Mouse (Mus musculus): ENCODE data around the gene Il12rb2.

DNA sequence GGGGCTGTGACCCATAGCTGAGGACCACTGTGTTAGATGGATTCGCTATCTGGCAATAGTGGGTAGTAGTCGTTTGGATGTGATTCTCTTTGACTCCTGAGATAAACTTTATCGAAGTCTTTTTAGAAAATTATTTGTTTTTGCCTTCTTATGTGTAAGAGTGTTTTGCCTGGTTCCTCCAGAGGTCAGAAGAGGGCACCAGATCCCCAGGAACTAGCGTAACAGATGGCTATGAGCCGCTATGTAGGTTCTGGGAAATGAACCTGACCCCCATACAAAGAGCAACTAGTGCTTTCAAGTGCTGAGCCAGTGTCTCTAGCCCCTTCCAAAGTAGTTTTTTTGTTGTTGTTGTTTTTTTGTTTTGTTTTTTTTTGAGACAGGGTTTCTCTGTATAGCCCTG is 79.9 kb downstream of the Il12rb2 start:
- peak; percentile 56 for TF ChIP-seq CTCF (IDR thresholded peaks at IDR 0.05; ENCODE audit: low read depth)
- TF ChIP-seq EP300 (optimal IDR thresholded peaks at IDR 0.05): no peak
